Mouse (Mus musculus) layer of hippocampus, adult 8-10 months (tissue): ENCODE measurements at regions not wholly inside any gene's neighbourhood (a gene's known extent, or its start where the extent isn't known, plus 50 kb on each side); places are given as distances from the start of the nearest gene placed in this dataset.

ENCODE experiments used
- DNase-seq, 2 experiments: peaks; one replicate each; pipeline ENCODE4 v3.0.0; 2022; ENCODE audit warnings: low spot score in 2 of 2

- no peak for DNase-seq
These were observed 89.2 kb downstream of the Tmem170b start for GRCm38 (mm10) chr13:41694749-41695419.

- DNase-seq: no peak
These were observed 91.2 kb downstream of the Tmem170b start for GRCm38 (mm10) chr13:41696767-41697445.

- no peak for DNase-seq
These were observed 95.6 kb downstream of the Tmem170b start for GRCm38 (mm10) chr13:41701345-41701744.

GRCm38 (mm10) chr13:41701829-41702231 lies 96.1 kb downstream of the Tmem170b start:
- DNase-seq: no peak

GRCm38 (mm10) chr13:41703196-41703595 lies 97.5 kb downstream of the Tmem170b start:
- no peak for DNase-seq

- no peak for DNase-seq
These were observed 97.9 kb downstream of the Tmem170b start for GRCm38 (mm10) chr13:41703618-41704017.

GRCm38 (mm10) chr13:41704806-41705205 lies 99.1 kb downstream of the Tmem170b start:
- DNase-seq: no peak

GRCm38 (mm10) chr13:41705636-41706035 lies 99.9 kb downstream of the Tmem170b start:
- no peak for DNase-seq

GRCm38 (mm10) chr13:41707811-41708210 lies 102.1 kb downstream of the Tmem170b start:
- DNase-seq: no peak

GRCm38 (mm10) chr13:41709071-41709470 lies 103.4 kb downstream of the Tmem170b start:
- no peak for DNase-seq

- DNase-seq: peak; percentile 79 to 93
These were observed 103.9 kb downstream of the Tmem170b start for GRCm38 (mm10) chr13:41709475-41710227.

- DNase-seq: no peak
These were observed 106.9 kb downstream of the Tmem170b start for GRCm38 (mm10) chr13:41712616-41713015.
